Mouse (Mus musculus) large intestine, adult 2 months (tissue): ENCODE results near the gene Esrrb. TPM values are rescaled to one million over a fixed set of nuclear protein-coding genes. Genes with fewer than 3 reads are reported as not detected.

ENCODE experiments used
- DNase-seq: peaks from one replicate; pipeline ENCODE4 v3.0.0-alpha.2; 2012; ENCODE audit warnings: low read depth, low spot score
- WGBS: fragments of 180-500 bp; shearing (Covaris S2); methylation state at CpG from one replicate; pipeline ENCODE4 v1.1.7; 2018; 5-methylcytosine and 5-hydroxymethylcytosine counted together
- polyA plus RNA-seq: library from polyadenylated mRNA; depleted of rRNA; stranded (reverse); fragments of >200 nt; gene quantifications from 2 replicates; pipeline ENCODE4 v1.2.3, GENCODE M21; 2012; rRNA removed

The Esrrb gene
- polyA plus RNA-seq, 1 experiment = 0.36 TPM

- no peak for DNase-seq
- WGBS = 30% methylated on average over 8 of the region's 8 CpGs
Measured at GRCm38 (mm10) chr12:86547808-86548207, 186.9 kb downstream of the Esrrb start.

GRCm38 (mm10) chr12:86553037-86553436, 192.1 kb downstream of the Esrrb start:
- 59% methylated on average over 10 of the region's 10 CpGs for WGBS
- DNase-seq = no peak

GRCm38 (mm10) chr12:86556796-86557517, 196.0 kb downstream of the Esrrb start:
- 35% methylated on average over 10 of the region's 10 CpGs for WGBS
- DNase-seq = no peak

GRCm38 (mm10) chr12:86558889-86559288, 198.0 kb downstream of the Esrrb start:
- WGBS = 88% methylated on average over 9 of the region's 9 CpGs
- no peak for DNase-seq

- no peak for DNase-seq
- 16% methylated on average over 3 of the region's 3 CpGs for WGBS
Measured at GRCm38 (mm10) chr12:86562705-86563104, 201.8 kb downstream of the Esrrb start.

GRCm38 (mm10) chr12:86565996-86566395, 205.1 kb downstream of the Esrrb start:
- 70% methylated on average over 5 of the region's 5 CpGs for WGBS
- DNase-seq = no peak

Other genes with a start within 250 kb of the Esrrb start
- 5.1 and 7.8 TPM in 2 replicates for gene Gpatch2l, start 119.3 kb upstream of the Esrrb start, polyA plus RNA-seq